Mouse (Mus musculus) forebrain, embryonic 11.5 days (tissue): ENCODE measurements around the gene Dleu7. TPM values are rescaled to one million over a fixed set of nuclear protein-coding genes. Genes with fewer than 3 reads are reported as not detected.

Source experiments
- ATAC-seq: fragments of 200-750 bp; cut with Nextera tagmentation; replicated peaks from 2 replicates; pipeline ENCODE4 v1.8.0; 2017; ENCODE audit warnings: moderate TSS enrichment; ENCODE audit not compliant: low FRiP score
- DNase-seq: peaks from one replicate; pipeline ENCODE4 v3.0.0-alpha.2; 2017; ENCODE audit warnings: low spot score
- H3K27ac ChIP-seq: fragments of 300-500 bp; sonication (generic); 2 replicates; pipeline ENCODE4 v1.5.1; 2014; ENCODE audit warnings: low read depth, low read length
- H3K27me3 ChIP-seq: fragments of 300-500 bp; sonication (generic); 2 replicates; pipeline ENCODE4 v1.6.1; 2014; ENCODE audit warnings: mild to moderate bottlenecking, low read length, mixed read lengths; ENCODE audit not compliant: control insufficient read depth, insufficient read depth
- H3K36me3 ChIP-seq: fragments of 300-500 bp; sonication (generic); 2 replicates; pipeline ENCODE4 v1.6.1; 2014; ENCODE audit warnings: mild to moderate bottlenecking, low read length, moderate library complexity, mixed read lengths; ENCODE audit not compliant: control insufficient read depth, insufficient read depth
- H3K4me1 ChIP-seq: fragments of 300-500 bp; sonication (generic); replicated peaks from 2 replicates; pipeline ENCODE4 v1.6.1; 2014; ENCODE audit warnings: low read length, mixed read lengths; ENCODE audit not compliant: control insufficient read depth, insufficient read depth
- H3K4me2 ChIP-seq: fragments of 300-500 bp; sonication (generic); 2 replicates; pipeline ENCODE4 v1.6.1; 2014; ENCODE audit warnings: low read depth, mild to moderate bottlenecking, low read length, moderate library complexity, mixed read lengths; ENCODE audit not compliant: severe bottlenecking
- H3K4me3 ChIP-seq: fragments of 300-500 bp; sonication (generic); 2 replicates; pipeline ENCODE4 v1.5.1; 2014; ENCODE audit warnings: low read depth, low read length
- H3K9ac ChIP-seq: fragments of 300-500 bp; sonication (generic); 2 replicates; pipeline ENCODE4 v1.6.1; 2014; ENCODE audit warnings: low read length
- H3K9me3 ChIP-seq: fragments of 300-500 bp; sonication (generic); 2 replicates; pipeline ENCODE4 v1.6.1; 2016; ENCODE audit warnings: low read length, mixed read lengths; ENCODE audit not compliant: control insufficient read depth
- WGBS: fragments of 180-500 bp; shearing (Covaris S2); extraction: QIAGEN DNeasy Blood & Tissue Kit; methylation state at CpG from one replicate; pipeline ENCODE4 v1.1.7; 2014; 5-methylcytosine and 5-hydroxymethylcytosine counted together
- polyA plus RNA-seq: library from polyadenylated mRNA; unstranded; fragments of >200 nt; fragmentation: Nextera tagmentation; extraction: Ambion mirVana; gene quantifications from 2 replicates; pipeline ENCODE4 v1.2.1, GENCODE M21; 2014

Dleu7 gene
- polyA plus RNA-seq, 1 experiment from 2014 or later = 3.2 TPM

DNA sequence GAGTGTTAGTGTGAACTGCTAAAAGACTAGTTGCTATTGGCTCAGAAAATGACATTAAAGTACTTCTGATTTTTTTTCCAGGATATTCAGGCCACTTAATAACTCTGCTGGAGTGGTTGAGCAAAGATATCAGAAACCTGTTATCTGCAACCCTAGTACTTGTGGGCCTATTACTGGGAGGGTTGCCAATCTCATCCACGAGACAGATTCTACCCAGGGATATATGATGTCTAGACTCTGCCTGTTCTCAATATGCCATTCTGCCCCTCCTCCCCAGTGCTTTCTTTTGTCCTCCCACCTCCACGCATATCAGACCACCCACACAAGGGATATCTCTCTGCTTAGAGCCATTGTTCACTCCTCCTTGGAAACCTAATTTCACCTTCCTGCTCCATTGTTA, 49.3 kb downstream of the Dleu7 start:
- Histone ChIP-seq H3K4me1 (no peaks in the 10 kb centered on the region), H3K9me3 (no peaks in the 10 kb centered on the region), H3K9ac (no peak overlapping the region), H3K4me2 (no peak overlapping the region), H3K36me3 (no peaks in the 10 kb centered on the region), H3K27me3 (no peaks in the 10 kb centered on the region), H3K27ac (no peak overlapping the region), H3K4me3 (no peak overlapping the region)
- DNase-seq (no peak), ATAC-seq (no peak)
- WGBS = 75% methylated on average over 2 of the region's 2 CpGs

DNA sequence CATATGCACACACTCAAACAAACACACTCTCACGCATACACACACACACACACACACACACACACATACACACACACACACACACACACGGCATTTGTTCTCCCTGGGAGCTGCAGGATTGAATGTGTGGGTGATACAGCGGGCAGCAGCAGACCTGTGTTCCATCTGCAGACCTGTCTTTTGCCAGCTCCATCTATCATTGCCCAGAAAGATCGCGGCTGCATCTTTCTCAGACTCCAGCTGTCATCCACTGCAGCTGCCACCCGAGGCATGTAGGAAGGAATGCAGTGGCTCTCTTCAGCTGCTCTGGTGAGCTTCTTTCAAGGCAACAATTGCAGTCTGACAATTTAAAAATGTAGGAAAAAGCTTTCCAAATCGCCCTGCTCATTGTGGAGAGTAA, 56.9 kb downstream of the Dleu7 start:
- WGBS = 78% methylated on average over 7 of the region's 7 CpGs
- Histone ChIP-seq H3K9me3 (no peaks in the 10 kb centered on the region), H3K4me3 (no peak overlapping the region), H3K9ac (no peak overlapping the region), H3K4me2 (no peak overlapping the region), H3K27me3 (no peaks in the 10 kb centered on the region), H3K4me1 (no peaks in the 10 kb centered on the region), H3K27ac (no peak overlapping the region), H3K36me3 (no peaks in the 10 kb centered on the region)
- ATAC-seq (no peak), DNase-seq (no peak)

DNA sequence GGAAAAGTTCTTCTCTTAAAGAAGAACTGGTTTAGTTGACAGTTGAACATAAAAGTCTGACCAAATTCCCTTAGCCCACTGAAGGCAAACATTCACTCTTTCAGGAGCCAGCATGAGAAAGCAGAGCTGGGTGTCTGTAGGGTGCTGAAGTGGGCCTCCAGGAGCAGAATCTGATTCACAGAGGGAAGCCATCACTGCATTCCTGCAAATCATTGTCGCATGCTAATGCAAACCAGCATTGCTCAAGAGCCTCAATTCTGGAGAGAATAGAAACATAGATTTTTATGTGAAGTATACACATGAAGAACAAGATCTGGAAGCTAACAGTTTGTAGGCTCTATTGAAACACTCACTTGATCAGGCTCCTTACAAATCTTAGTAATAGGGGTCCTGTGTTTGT, 57.6 kb downstream of the Dleu7 start:
- Histone ChIP-seq H3K4me3 (no peak overlapping the region), H3K4me2 (no peak overlapping the region), H3K27me3 (no peaks in the 10 kb centered on the region), H3K27ac (no peak overlapping the region), H3K9me3 (no peaks in the 10 kb centered on the region), H3K36me3 (no peaks in the 10 kb centered on the region), H3K4me1 (no peaks in the 10 kb centered on the region), H3K9ac (no peak overlapping the region)
- ATAC-seq = no peak
- 77% methylated on average over 1 of the region's 1 CpGs for WGBS
- DNase-seq = no peak

DNA sequence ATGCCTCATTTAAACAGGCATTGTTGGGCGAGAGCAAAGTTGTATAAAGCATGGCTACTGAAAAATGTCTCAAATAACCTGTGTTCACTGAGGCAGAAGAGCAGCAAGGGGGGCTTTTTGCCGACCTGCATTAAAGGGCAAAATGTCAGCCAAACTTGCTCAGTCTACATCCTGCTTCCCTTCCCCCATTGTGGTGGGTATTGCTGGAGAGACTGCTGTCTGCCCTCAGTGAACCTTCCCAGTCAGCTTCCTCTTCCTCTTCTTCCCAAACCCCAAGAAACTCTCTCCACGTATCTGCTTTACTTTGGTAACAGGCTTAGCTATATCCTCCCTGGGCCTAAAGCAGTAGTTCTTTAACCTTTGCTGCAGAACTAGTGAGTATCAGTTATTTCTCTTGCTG, 61.9 kb downstream of the Dleu7 start:
- H3K4me3 ChIP-seq = no peak overlapping the region

DNA sequence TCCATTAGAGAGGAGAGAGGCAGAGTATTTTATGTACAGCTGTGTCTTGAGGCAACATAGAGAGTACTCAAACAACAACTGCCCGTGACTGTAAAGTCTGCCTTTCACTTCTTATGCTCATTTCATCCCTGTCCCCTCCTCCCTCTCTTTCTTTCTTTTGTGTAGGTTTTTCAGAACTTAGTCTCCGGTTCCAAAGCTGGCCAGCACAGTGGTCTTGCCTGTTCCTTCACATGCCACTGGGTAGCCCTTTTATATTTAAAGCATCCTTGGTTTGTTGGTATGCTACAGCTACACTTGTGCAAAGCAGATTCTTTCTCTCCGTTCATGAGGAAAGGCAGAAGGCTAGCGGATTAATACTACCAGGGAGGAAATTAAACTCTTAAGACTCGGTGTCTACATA, 65.7 kb downstream of the Dleu7 start:
- DNase-seq (no peak), ATAC-seq (no peak; the same call in 1 of the 2 replicates)
- H3K36me3 ChIP-seq = no peaks in the 10 kb centered on the region
- 49% methylated on average over 5 of the region's 5 CpGs for WGBS
- H3K4me3 ChIP-seq = no peak overlapping the region
- H3K9me3 ChIP-seq = no peaks in the 10 kb centered on the region
- no peak overlapping the region for H3K9ac ChIP-seq
- H3K4me1 ChIP-seq = no peaks in the 10 kb centered on the region; the same call in 1 of the 2 replicates
- H3K4me2 ChIP-seq = no peak overlapping the region
- H3K27ac ChIP-seq = no peak overlapping the region
- no peaks in the 10 kb centered on the region for H3K27me3 ChIP-seq

More for the DNA sequence above, 61.9 kb downstream of the Dleu7 start:
- DNase-seq (no peak), ATAC-seq (no peak)
- no peak overlapping the region for H3K27ac ChIP-seq
- no peaks in the 10 kb centered on the region for H3K36me3 ChIP-seq
- no peak overlapping the region for H3K4me2 ChIP-seq
- H3K9me3 ChIP-seq = no peaks in the 10 kb centered on the region
- 34% methylated on average over 3 of the region's 3 CpGs for WGBS
- H3K9ac ChIP-seq = no peak overlapping the region
- no peaks in the 10 kb centered on the region; the same call in 1 of the 2 replicates for H3K4me1 ChIP-seq
- H3K27me3 ChIP-seq = no peaks in the 10 kb centered on the region

DNA sequence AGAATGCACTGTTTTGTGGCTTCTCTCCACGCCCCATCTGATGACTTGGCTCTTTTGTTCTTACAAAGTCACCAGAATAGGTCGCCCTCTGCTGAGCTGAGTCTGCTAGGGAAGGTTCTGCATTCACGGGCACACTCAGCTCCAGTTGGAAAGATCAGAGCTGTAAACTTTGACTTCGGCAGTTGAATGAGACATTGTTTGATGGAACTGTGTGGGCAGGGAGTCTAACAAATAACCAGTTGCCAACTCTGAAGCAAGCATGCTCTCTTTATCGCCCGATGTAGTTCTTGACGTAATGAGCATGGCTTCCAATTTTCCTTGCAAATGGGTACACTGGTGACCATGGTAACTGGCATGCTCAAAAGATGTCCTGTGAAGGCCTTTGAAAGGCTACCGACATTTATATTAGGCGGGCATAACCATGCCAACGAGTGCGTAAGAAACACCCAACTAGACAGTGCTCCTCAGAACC, 66.2 kb downstream of the Dleu7 start:
- H3K27ac ChIP-seq = no peak overlapping the region
- no peaks in the 10 kb centered on the region for H3K36me3 ChIP-seq
- no peak overlapping the region for H3K4me2 ChIP-seq
- 60% methylated on average over 11 of the region's 11 CpGs for WGBS
- no peaks in the 10 kb centered on the region for H3K27me3 ChIP-seq
- H3K4me1 ChIP-seq = no peaks in the 10 kb centered on the region; the same call in 1 of the 2 replicates
- no peak overlapping the region for H3K4me3 ChIP-seq
- DNase-seq (no peak), ATAC-seq (no peak; the same call in 1 of the 2 replicates)
- H3K9ac ChIP-seq = no peak overlapping the region
- H3K9me3 ChIP-seq = no peaks in the 10 kb centered on the region

Other genes with a start within 250 kb of the Dleu7 start
- 61.8 and 71.7 TPM in 2 replicates for gene Rnaseh2b, start 458 bp downstream of the Dleu7 start, polyA plus RNA-seq
- 0.52 and 1.1 TPM in 2 replicates for gene Gucy1b2, start 163.2 kb upstream of the Dleu7 start, polyA plus RNA-seq